Mouse (Mus musculus) inflammation-experienced regulatory T-cells, adult 6 months (primary cell): ENCODE results near the gene Ctnnal1. TPM values are rescaled to one million over a fixed set of nuclear protein-coding genes. Genes with fewer than 3 reads are reported as not detected.

Source experiments
- ATAC-seq: one replicate; pipeline ENCODE4 v1.8.0; 2017
- polyA plus RNA-seq, 3 experiments: library from polyadenylated mRNA; unstranded; fragments of 100-300 nt; shearing (Covaris generic); gene quantifications; one replicate each; pipeline ENCODE4 v1.2.1; 2017

Gene Ctnnal1
- polyA plus RNA-seq, 3 experiments from 2014 or later = 0.89 to 2.6 (median 1.5) TPM

- peak; percentile 94 for ATAC-seq
Observed at GRCm38 (mm10) chr4:56801907-56802668, 62.9 kb downstream of the Ctnnal1 start, which contains the start of the genes Elp1 and Fam206a. Gene Elp1 (minus strand): TSS chr4:56802331. Gene Fam206a (plus strand): TSS chr4:56802345.

- no peak for ATAC-seq
Observed at GRCm38 (mm10) chr4:56791373-56791772, 73.6 kb downstream of the Ctnnal1 start.

GRCm38 (mm10) chr4:56771065-56771464, 93.9 kb downstream of the Ctnnal1 start:
- no peak for ATAC-seq

DNA sequence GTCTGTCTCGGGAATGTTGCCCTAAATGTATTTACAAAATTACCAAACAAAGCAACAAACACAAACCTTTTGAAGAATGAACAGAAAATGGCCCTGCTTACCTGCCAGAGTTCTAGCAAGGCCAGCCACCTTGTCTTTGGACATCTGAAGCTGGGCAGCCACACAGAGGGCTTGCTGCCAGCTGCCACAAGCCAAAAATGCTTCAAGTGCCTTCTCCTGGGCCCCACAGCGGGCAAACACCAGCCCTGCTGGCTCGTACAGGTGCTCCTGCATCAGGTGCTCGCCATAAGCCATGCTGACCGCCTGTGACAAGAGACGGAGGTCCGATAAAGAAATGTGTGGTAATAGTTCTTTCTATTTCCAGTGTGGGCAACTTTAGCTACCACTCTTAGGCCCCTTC, 96.1 kb downstream of the Ctnnal1 start:
- ATAC-seq = no peak

GRCm38 (mm10) chr4:56767861-56768284, 97.1 kb downstream of the Ctnnal1 start:
- no peak for ATAC-seq

Other genes with a start within 250 kb of the Ctnnal1 start
- gene Gm26657, start 125.1 kb downstream of the Ctnnal1 start, polyA plus RNA-seq = not detected
- gene Actl7b, start 123.7 kb downstream of the Ctnnal1 start, polyA plus RNA-seq = not detected
- not detected for gene Actl7a, start 121.8 kb downstream of the Ctnnal1 start, polyA plus RNA-seq
- 10 to 100 TPM; 12.1 to 27.9 (median 23.6) TPM for gene Elp1, start 62.9 kb downstream of the Ctnnal1 start, polyA plus RNA-seq
- 10 to 100 TPM; 11.6 to 16.0 (median 12.9) TPM for gene Fam206a, start 62.8 kb downstream of the Ctnnal1 start, polyA plus RNA-seq
- 1 to 10 TPM; 4.4 to 8.2 (median 5.9) TPM for gene Tmem245, start 82.2 kb upstream of the Ctnnal1 start, polyA plus RNA-seq
- not detected for gene Frrs1l, start 125.2 kb upstream of the Ctnnal1 start, polyA plus RNA-seq